Mouse (Mus musculus): ENCODE results near the gene Spcs3.

Gene Spcs3

GRCm38 (mm10) chr8:54508814-54509213 is 21.0 kb downstream of the Spcs3 start:
- DNase-seq (ENCODE audit: extremely low spot score, low spot score) = peak; percentile 32

GRCm38 (mm10) chr8:54508096-54508456 is 21.7 kb downstream of the Spcs3 start:
- DNase-seq (ENCODE audit: extremely low spot score, low spot score) = no peak

- DNase-seq (ENCODE audit: extremely low spot score, low spot score) = peak; percentile 63
Observed at GRCm38 (mm10) chr8:54507428-54508095, 22.2 kb downstream of the Spcs3 start.

- DNase-seq (ENCODE audit: extremely low spot score, low spot score) = no peak
Observed at GRCm38 (mm10) chr8:54505060-54505459, 24.7 kb downstream of the Spcs3 start.

- DNase-seq (ENCODE audit: extremely low spot score, low spot score) = no peak
Observed at GRCm38 (mm10) chr8:54503104-54503503, 26.7 kb downstream of the Spcs3 start.

GRCm38 (mm10) chr8:54493915-54494314 is 35.9 kb downstream of the Spcs3 start:
- DNase-seq (ENCODE audit: extremely low spot score, low spot score) = no peak

- DNase-seq (ENCODE audit: extremely low spot score, low spot score) = peak; percentile 53
Observed at GRCm38 (mm10) chr8:54493110-54493509, 36.7 kb downstream of the Spcs3 start.

- no peak for DNase-seq (ENCODE audit: extremely low spot score, low spot score)
Observed at GRCm38 (mm10) chr8:54491934-54492333, 37.9 kb downstream of the Spcs3 start.

GRCm38 (mm10) chr8:54491057-54491690 is 38.6 kb downstream of the Spcs3 start:
- no peak for DNase-seq (ENCODE audit: extremely low spot score, low spot score)

- no peak for DNase-seq (ENCODE audit: extremely low spot score, low spot score)
Observed at GRCm38 (mm10) chr8:54488437-54488836, 41.4 kb downstream of the Spcs3 start.

- no peak for DNase-seq (ENCODE audit: extremely low spot score, low spot score)
Observed at GRCm38 (mm10) chr8:54486555-54487273, 43.1 kb downstream of the Spcs3 start.

Data from neural tube, embryonic 10.5 days (tissue).